Mouse (Mus musculus) heart, embryonic 11.5 days (tissue): ENCODE data around the gene Hyal1. TPM values are rescaled to one million over a fixed set of nuclear protein-coding genes. Genes with fewer than 3 reads are reported as not detected.

Source experiments
- ATAC-seq: fragments of 200-750 bp; cut with Nextera tagmentation; replicated peaks from 2 replicates; pipeline ENCODE4 v1.8.0; 2017; ENCODE audit warnings: moderate library complexity; ENCODE audit not compliant: insufficient number of reproducible peaks, low FRiP score, low TSS enrichment
- H3K27ac ChIP-seq: fragments of 300-500 bp; sonication (generic); 2 replicates; pipeline ENCODE4 v1.5.1; 2014; ENCODE audit warnings: mild to moderate bottlenecking, low read depth, low read length
- H3K27me3 ChIP-seq: fragments of 300-500 bp; sonication (generic); 2 replicates; pipeline ENCODE4 v1.6.1; 2014; ENCODE audit warnings: mild to moderate bottlenecking, low read length, mixed read lengths; ENCODE audit not compliant: control insufficient read depth, insufficient read depth
- H3K36me3 ChIP-seq: fragments of 300-500 bp; sonication (generic); 2 replicates; pipeline ENCODE4 v1.6.1; 2014; ENCODE audit warnings: mild to moderate bottlenecking, low read length, moderate library complexity, mixed read lengths; ENCODE audit not compliant: control insufficient read depth, insufficient read depth
- H3K4me1 ChIP-seq: fragments of 300-500 bp; sonication (generic); 2 replicates; pipeline ENCODE4 v1.6.1; 2014; ENCODE audit warnings: low read length; ENCODE audit not compliant: control insufficient read depth, insufficient read depth
- H3K4me2 ChIP-seq: fragments of 300-500 bp; sonication (generic); 2 replicates; pipeline ENCODE4 v1.6.1; 2014; ENCODE audit warnings: mild to moderate bottlenecking, moderate library complexity
- H3K4me3 ChIP-seq: fragments of 300-500 bp; sonication (generic); 2 replicates; pipeline ENCODE4 v1.5.1; 2014; ENCODE audit warnings: low read depth, low read length
- H3K9ac ChIP-seq: fragments of 300-500 bp; sonication (generic); 2 replicates; pipeline ENCODE4 v1.6.1; 2014; ENCODE audit warnings: mild to moderate bottlenecking, low read depth, low read length, moderate library complexity
- H3K9me3 ChIP-seq: fragments of 300-500 bp; sonication (generic); replicated peaks from 2 replicates; pipeline ENCODE4 v1.6.1; 2016; ENCODE audit warnings: low read length; ENCODE audit not compliant: control insufficient read depth
- WGBS: fragments of 180-500 bp; shearing (Covaris S2); extraction: QIAGEN DNeasy Blood & Tissue Kit; methylation state at CpG from one replicate; pipeline ENCODE4 v1.1.7; 2014; ENCODE audit not compliant: insufficient replicate concordance; 5-methylcytosine and 5-hydroxymethylcytosine counted together
- polyA plus RNA-seq: library from polyadenylated mRNA; unstranded; fragments of >200 nt; fragmentation: Nextera tagmentation; extraction: Ambion mirVana; gene quantifications from 2 replicates; pipeline ENCODE4 v1.2.1, GENCODE M21; 2014

The Hyal1 gene
- polyA plus RNA-seq, 1 experiment from 2014 or later: 3.5 TPM

DNA sequence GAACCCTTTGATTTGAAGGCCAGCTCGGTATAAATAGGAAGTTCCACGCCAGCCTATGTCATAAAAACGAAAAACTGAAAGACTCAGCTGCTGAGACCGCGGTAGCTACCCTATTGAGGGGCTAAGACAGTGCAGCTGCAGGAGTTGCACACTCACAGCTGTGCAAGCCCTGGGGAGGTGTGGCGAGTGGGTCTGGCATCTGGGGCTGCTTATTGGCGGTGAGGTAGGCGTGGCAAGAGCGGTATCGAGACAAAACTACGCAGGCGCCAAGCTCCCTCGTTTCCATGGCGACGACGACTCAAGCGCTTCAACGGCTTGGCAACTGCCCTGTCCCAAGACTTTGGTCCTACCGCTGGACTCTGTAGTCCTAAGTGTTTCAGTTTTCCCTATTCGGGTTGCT is 29.7 kb upstream of the Hyal1 start, which contains the start of gene Zmynd10:
TSS of gene Zmynd10 (plus strand) at position 273 of the 400 bp plus-strand sequence.
- Histone ChIP-seq H3K9me3 (no peaks in the 10 kb centered on the region), H3K4me1 (peaks cover 31% of the 10 kb centered on the region), H3K36me3 (no peaks in the 10 kb centered on the region), H3K27me3 (peaks cover 30% of the 10 kb centered on the region), H3K27ac (no peak within 1 kb of the TSS), H3K9ac (peak within 1 kb of the TSS; percentile 6; the same call in 1 of the 2 replicates), H3K4me3 (peak within 1 kb of the TSS; percentile 17), H3K4me2 (peak within 1 kb of the TSS; percentile 55)
- ATAC-seq: peak; percentile 44; the same call in 1 of the 2 replicates
- 5% methylated on average over 20 of the region's 20 CpGs for WGBS

DNA sequence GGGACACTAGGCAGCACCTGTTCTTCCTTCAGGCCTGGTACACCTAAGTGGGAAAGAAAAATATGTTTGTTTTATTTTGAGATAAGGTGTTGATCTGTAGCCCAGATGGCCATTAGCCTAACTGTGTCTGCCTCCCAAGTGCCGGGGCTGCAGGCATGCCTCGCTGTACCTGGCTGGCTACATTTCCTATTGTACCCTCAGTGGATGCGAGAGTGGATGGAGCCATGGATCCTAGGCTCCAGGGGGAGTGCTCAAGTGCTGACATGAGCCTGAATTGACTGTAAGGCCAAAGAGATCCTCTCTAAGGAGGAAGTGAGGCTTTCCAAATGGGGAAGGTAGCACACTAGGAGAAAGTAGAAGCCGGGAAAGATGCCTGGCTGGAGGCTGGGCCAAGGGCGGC is 28.8 kb upstream of the Hyal1 start:
- Histone ChIP-seq H3K27me3 (peaks cover 30% of the 10 kb centered on the region), H3K9ac (no peak overlapping the region), H3K4me2 (no peak overlapping the region), H3K27ac (no peak overlapping the region), H3K36me3 (no peaks in the 10 kb centered on the region), H3K4me3 (no peak overlapping the region), H3K4me1 (peaks cover 33% of the 10 kb centered on the region), H3K9me3 (no peaks in the 10 kb centered on the region)
- 70% methylated on average over 5 of the region's 5 CpGs for WGBS
- no peak for ATAC-seq

DNA sequence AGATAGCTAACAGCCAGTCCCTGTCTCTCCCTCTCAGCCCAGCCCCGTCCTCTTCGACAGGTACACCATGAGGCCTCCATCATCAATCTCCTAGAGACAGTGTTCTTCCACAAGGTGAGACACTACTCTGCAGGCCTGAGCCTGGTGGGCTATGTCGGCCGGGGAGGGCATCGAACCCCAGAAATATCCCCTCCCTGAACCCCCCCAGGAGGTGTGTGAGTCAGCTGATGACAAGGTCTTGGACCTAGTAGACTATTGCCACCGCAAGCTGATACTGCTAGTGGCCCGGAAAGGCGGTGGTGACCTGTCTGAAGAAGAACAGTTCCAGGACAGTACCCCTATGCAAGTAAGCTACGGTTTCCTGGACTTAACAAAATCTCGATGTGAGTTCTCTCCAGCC is 27.9 kb upstream of the Hyal1 start:
- Histone ChIP-seq H3K4me1 (peaks cover 40% of the 10 kb centered on the region), H3K27ac (no peak overlapping the region), H3K9me3 (no peaks in the 10 kb centered on the region), H3K27me3 (peaks cover 30% of the 10 kb centered on the region), H3K4me2 (no peak overlapping the region), H3K36me3 (no peaks in the 10 kb centered on the region), H3K9ac (no peak overlapping the region), H3K4me3 (no peak overlapping the region)
- 86% methylated on average over 10 of the region's 10 CpGs for WGBS
- no peak for ATAC-seq

DNA sequence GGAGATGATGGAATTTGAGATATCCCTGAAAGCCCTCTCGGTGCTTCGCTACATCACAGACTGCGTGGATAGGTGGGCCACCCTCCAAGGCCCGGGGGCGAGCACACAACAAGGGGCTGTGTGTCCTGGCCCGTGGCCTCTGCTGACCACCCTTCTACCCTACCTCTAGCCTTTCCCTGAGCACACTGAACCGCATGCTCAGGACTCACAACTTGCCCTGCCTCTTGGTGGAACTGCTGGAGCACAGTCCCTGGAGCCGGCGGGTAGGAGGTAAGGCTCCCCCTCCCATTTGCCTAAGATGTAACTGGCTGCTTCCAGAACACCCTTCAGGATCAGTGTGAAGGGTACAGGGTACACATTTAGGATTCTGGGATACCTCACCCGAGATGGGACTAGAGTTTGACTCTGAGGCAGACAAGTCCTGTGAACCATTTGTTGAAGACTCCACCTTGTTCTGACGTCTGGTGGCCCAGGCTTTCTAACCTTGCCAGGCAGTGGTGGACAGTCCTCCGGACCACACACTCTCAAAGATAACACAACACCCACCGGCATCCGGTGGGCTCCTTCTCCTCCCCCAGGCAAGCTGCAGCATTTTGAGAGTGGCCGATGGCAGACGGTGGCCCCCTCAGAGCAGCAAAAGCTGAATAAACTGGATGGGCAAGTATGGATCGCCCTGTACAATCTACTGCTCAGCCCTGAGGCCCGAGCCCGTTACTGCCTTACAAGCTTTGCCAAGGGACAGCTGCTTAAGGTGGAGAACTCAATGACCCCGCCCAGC is 27.2 kb upstream of the Hyal1 start:
- Histone ChIP-seq H3K9ac (no peak overlapping the region), H3K4me2 (no peak overlapping the region), H3K9me3 (no peaks in the 10 kb centered on the region), H3K36me3 (no peaks in the 10 kb centered on the region), H3K4me1 (peaks cover 42% of the 10 kb centered on the region), H3K4me3 (no peak overlapping the region), H3K27ac (no peak overlapping the region), H3K27me3 (peaks cover 30% of the 10 kb centered on the region)
- 73% methylated on average over 20 of the region's 20 CpGs for WGBS
- ATAC-seq: no peak

DNA sequence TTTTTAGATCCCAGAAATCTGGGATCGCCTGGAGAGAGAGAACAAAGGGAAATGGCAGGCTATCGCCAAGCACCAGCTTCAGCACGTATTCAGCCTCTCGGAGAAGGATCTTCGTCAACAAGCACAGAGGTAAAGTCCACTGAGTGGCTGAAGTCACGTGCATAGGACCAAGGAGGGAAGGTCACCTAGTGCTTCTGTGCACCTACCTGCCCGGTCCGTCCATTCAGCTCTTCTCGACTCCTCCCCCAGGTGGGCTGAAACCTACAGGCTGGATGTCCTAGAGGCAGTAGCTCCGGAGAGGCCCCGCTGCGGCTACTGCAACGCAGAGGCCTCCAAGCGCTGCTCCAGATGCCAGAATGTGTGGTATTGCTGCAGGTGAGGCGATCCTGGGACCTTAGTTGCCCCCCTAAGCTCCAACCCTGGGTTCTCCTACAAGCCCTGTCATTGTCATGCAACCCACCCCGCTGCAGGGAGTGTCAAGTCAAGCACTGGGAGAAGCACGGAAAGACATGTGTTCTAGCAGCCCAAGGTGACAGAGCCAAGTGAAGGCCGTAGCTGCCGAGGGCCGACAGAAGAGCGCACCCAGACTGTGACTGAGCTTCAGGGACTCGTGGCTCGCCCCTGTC is 26.1 kb upstream of the Hyal1 start:
- Histone ChIP-seq H3K9ac (peak overlapping the region; percentile 77), H3K4me2 (peak overlapping the region; percentile 98), H3K9me3 (no peaks in the 10 kb centered on the region), H3K27me3 (peaks cover 30% of the 10 kb centered on the region), H3K4me1 (peaks cover 42% of the 10 kb centered on the region), H3K27ac (no peak overlapping the region), H3K36me3 (no peaks in the 10 kb centered on the region), H3K4me3 (peak overlapping the region; percentile 56)
- ATAC-seq: no peak
- WGBS: 28% methylated on average over 23 of the region's 23 CpGs

DNA sequence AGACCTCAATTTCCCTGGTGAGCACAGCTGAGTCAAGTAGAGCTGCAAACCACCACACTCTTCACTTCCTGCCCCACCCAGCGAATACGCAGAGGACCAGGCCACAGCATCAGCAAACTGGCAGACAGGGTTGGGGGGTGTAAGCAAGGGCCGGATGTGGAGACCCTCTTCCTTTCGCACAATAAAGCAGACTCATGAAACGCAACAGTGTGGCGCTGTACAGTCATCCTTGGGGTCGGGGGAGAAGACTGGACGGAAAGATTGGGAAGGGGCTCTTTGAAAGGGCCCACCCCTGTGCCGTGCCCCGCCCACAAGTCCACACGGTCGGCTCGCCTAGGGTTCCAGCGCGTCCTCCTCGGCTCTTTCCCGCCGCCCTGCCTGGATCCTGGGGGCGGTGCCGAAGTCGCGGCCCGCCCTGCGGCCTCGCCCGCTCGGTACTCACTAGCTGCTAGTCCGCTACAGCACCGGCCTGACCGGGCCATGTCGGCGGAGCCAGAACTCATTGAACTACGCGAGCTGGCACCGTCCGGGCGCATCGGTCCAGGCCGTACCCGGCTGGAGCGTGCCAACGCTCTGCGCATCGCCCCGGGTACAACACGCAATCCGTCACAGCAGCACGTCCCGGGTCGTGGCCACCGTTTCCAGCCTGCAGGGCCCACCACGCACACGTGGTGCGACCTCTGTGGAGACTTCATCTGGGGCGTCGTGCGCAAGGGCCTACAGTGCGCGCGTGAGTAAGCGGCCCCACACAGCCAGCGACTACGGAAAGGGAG is 25.4 kb upstream of the Hyal1 start, which contains the start of gene Rassf1:
TSS of gene Rassf1 (plus strand) at position 439 of the 773 bp plus-strand sequence.
- H3K27ac ChIP-seq: peak within 1 kb of the TSS; percentile 62; the same call in 1 of the 2 replicates
- no peaks in the 10 kb centered on the region for H3K36me3 ChIP-seq
- 1% methylated on average over 63 of the region's 63 CpGs for WGBS
- peak within 1 kb of the TSS; percentile 77 for H3K9ac ChIP-seq
- peak within 1 kb of the TSS; percentile 98 for H3K4me2 ChIP-seq
- H3K4me1 ChIP-seq: peaks cover 47% of the 10 kb centered on the region
- no peaks in the 10 kb centered on the region for H3K9me3 ChIP-seq
- H3K27me3 ChIP-seq: peaks cover 30% of the 10 kb centered on the region
- peak; percentile 40 for ATAC-seq
- H3K4me3 ChIP-seq: peak within 1 kb of the TSS; percentile 56

DNA sequence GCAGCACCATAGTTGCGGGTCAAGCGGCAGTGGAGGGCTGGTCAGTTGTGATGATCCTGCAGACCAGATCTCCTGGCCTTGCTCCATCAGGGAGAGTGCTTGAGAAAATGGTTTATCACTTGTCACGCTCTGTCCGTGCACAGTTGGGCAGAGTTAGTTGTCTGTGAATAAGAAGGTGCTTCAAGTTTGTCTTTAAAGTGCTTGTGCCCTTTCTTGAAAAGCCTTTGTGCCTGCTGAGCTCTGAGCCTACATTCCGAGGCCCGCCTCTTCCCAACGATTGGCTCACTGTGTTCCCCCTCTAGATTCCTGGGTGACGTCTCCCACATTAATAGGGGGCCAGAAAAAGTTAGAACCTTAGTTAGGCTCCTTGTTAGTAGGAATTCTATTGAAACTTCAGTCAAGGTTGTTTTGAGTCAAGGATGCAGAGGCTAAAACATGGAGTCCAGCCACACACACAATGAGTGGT is 24.8 kb upstream of the Hyal1 start:
- 12% methylated on average over 8 of the region's 8 CpGs for WGBS
- no peak for ATAC-seq
- Histone ChIP-seq H3K36me3 (no peaks in the 10 kb centered on the region; the same call in 1 of the 2 replicates), H3K4me2 (peak overlapping the region; percentile 98), H3K9ac (peak overlapping the region; percentile 77), H3K4me3 (peak overlapping the region; percentile 56), H3K27ac (peak overlapping the region; percentile 62; the same call in 1 of the 2 replicates), H3K4me1 (peaks cover 49% of the 10 kb centered on the region), H3K27me3 (peaks cover 30% of the 10 kb centered on the region), H3K9me3 (no peaks in the 10 kb centered on the region)

DNA sequence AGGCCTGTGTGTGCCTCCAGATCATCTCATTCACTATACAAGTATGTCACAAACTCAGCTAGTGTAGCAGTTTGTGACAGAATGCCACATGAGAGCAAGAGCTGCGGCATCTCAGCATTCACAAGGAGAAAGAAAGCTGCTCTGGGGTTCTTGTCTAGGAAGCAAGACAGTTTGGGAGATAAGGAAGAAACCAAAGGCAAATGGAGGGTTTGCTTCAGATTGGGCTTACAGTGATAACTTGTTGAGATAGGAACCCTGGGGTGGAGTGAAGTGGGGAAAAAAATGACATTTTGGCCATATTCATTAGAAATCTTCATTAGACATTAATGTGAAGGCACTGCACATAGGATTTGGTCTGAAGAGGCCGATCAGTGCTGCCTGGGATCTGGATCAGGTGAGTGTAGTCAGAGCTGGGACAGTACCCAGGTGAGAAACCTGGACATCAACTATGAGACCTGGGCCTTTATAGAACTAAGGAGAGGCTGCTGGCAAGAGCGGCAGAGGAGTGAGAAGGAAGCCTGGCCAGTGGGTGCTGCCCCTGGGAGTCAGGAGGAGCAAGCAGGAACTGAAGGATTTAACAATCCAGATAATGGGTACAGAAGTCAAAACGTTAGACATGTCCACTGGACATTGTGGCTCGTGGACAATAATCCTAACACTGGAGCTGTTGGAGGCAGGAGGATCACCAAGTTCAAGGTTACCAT is 23.9 kb upstream of the Hyal1 start:
- ATAC-seq: no peak
- H3K36me3 ChIP-seq: peaks cover 8% of the 10 kb centered on the region
- peaks cover 43% of the 10 kb centered on the region for H3K4me1 ChIP-seq
- no peaks in the 10 kb centered on the region for H3K9me3 ChIP-seq
- H3K4me3 ChIP-seq: peak overlapping the region; percentile 84; the same call in 1 of the 2 replicates
- H3K27me3 ChIP-seq: peaks cover 27% of the 10 kb centered on the region
- H3K9ac ChIP-seq: no peak overlapping the region; the same call in 1 of the 2 replicates
- peak overlapping the region; percentile 98 for H3K4me2 ChIP-seq
- no peak overlapping the region for H3K27ac ChIP-seq
- WGBS: 76% methylated on average over 5 of the region's 5 CpGs
